Mouse (Mus musculus) stomach, postnatal 0 days (tissue): ENCODE data around the gene Tacc3.

ENCODE experiments used
- CTCF ChIP-seq: IDR thresholded peaks from 2 replicates; pipeline ENCODE4 v1.5.1; 2016; ENCODE audit warnings: antibody characterized with exemption, low read depth, mild to moderate bottlenecking, moderate library complexity
- EP300 ChIP-seq: optimal IDR thresholded peaks from 2 replicates; pipeline ENCODE3; 2016; ENCODE audit warnings: antibody characterized with exemption

DNA sequence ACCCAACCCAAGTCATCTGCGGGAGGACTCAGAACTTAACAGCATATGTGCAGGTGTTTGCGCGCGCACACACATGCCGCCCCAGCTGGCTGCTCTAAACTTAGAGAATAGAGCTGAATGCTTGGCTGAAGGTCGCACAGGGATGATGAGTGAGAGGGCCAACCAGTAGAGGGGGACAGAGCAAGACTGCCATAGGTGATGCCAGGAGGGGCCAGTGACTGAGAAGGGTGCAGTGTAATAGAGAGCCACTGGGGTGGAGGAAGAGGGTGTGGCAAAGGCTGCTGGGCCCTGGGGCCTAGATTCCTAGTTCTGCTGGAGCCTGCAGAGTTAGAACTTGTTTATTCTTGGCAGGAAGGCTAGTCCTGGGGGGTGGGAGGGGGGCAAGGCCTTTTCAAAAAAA lies 58.5 kb downstream of the Tacc3 start:
- TF ChIP-seq CTCF (peak; percentile 59), EP300 (no peak)
